Mouse (Mus musculus): ENCODE data around the gene Trim7.
"Not testable (repeated sequence)": the region's sequence is repeated elsewhere in the genome, so short reads cannot be mapped to it uniquely, and the experiment has no call there.

Trim7 gene

GRCm38 (mm10) chr11:48825979-48826751, at the start of gene Trim7, which contains the start of gene Gm12184:
TSS of gene Trim7 (plus strand) at chr11:48826140.
TSS of gene Gm12184 (minus strand) at chr11:48826655.
- DNase-seq (ENCODE audit: low spot score), result peak; percentile 29

GRCm38 (mm10) chr11:48776664-48777063, 49.3 kb upstream of the Trim7 start:
- no peak for DNase-seq (ENCODE audit: low spot score)

GRCm38 (mm10) chr11:48777303-48777702, 48.6 kb upstream of the Trim7 start:
- DNase-seq (ENCODE audit: low spot score), result no peak

- no peak for DNase-seq (ENCODE audit: low spot score)
Observed at GRCm38 (mm10) chr11:48779450-48779849, 46.5 kb upstream of the Trim7 start.

- no peak for DNase-seq (ENCODE audit: low spot score)
Observed at GRCm38 (mm10) chr11:48782243-48782642, 43.7 kb upstream of the Trim7 start.

- no peak for DNase-seq (ENCODE audit: low spot score)
Observed at GRCm38 (mm10) chr11:48787455-48788211, 38.3 kb upstream of the Trim7 start.

- DNase-seq (ENCODE audit: low spot score), result peak; percentile 63
Observed at GRCm38 (mm10) chr11:48788311-48789089, 37.4 kb upstream of the Trim7 start.

GRCm38 (mm10) chr11:48789215-48789614, 36.7 kb upstream of the Trim7 start:
- DNase-seq (ENCODE audit: low spot score), result no peak

GRCm38 (mm10) chr11:48789973-48790823, 35.7 kb upstream of the Trim7 start:
- DNase-seq (ENCODE audit: low spot score), result peak; percentile 83

GRCm38 (mm10) chr11:48790946-48791345, 35.0 kb upstream of the Trim7 start:
- DNase-seq (ENCODE audit: low spot score), result no peak

- not testable (repeated sequence) for DNase-seq (ENCODE audit: low spot score)
Observed at GRCm38 (mm10) chr11:48791894-48792293, 34.0 kb upstream of the Trim7 start.

- no peak for DNase-seq (ENCODE audit: low spot score)
Observed at GRCm38 (mm10) chr11:48793184-48793583, 32.8 kb upstream of the Trim7 start.

- no peak for DNase-seq (ENCODE audit: low spot score)
Observed at GRCm38 (mm10) chr11:48795221-48795620, 30.7 kb upstream of the Trim7 start.

GRCm38 (mm10) chr11:48796290-48796689, 29.6 kb upstream of the Trim7 start:
- no peak for DNase-seq (ENCODE audit: low spot score)

GRCm38 (mm10) chr11:48797287-48797686, 28.7 kb upstream of the Trim7 start:
- DNase-seq (ENCODE audit: low spot score), result no peak

- no peak for DNase-seq (ENCODE audit: low spot score)
Observed at GRCm38 (mm10) chr11:48798308-48798707, 27.6 kb upstream of the Trim7 start.

- no peak for DNase-seq (ENCODE audit: low spot score)
Observed at GRCm38 (mm10) chr11:48798984-48799920, 26.7 kb upstream of the Trim7 start.

- DNase-seq (ENCODE audit: low spot score), result peak; percentile 86
Observed at GRCm38 (mm10) chr11:48799921-48800701, 25.8 kb upstream of the Trim7 start, which contains the start of gene Rack1. TSS of gene Rack1 (plus strand) at chr11:48800332.
